Mouse (Mus musculus): ENCODE data around the gene Map3k11. TPM values are rescaled to one million over a fixed set of nuclear protein-coding genes. Genes with fewer than 3 reads are reported as not detected.
A peak's percentile ranks its signal among the peaks of the same experiment; 100 is the strongest.

The Map3k11 gene
- polyA plus RNA-seq, 1 experiment from 2014 or later: 10.0 TPM

DNA sequence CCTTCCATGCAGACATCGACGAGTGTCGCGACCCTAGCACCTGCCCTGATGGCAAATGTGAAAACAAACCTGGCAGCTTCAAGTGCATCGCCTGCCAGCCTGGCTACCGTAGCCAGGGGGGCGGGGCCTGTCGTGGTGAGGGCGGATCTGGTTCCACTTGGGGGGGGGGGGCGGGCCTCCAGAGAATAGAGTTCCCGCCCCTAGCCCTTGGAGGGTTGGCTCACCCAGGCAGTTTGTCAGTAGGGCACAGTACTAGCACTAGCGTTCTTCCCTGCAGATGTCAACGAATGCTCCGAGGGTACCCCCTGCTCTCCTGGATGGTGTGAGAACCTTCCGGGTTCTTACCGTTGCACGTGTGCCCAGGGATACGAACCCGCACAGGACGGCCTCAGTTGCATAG, 63.2 kb downstream of the Map3k11 start:
- no peak overlapping the region for H3K9ac ChIP-seq (replicated peaks; ENCODE audit: low read depth, low read length)
- ATAC-seq: peak; percentile 52; the same call in 1 of the 2 replicates
- no peak overlapping the region for H3K4me3 ChIP-seq (replicated peaks; ENCODE audit: low read length)
- H3K36me3 ChIP-seq (ENCODE audit: control insufficient read depth, insufficient read depth): no peaks in the 10 kb centered on the region
- peak overlapping the region; percentile 12; the same call in 1 of the 2 replicates for H3K4me2 ChIP-seq (ENCODE audit: low read length)
- no peaks in the 10 kb centered on the region for H3K9me3 ChIP-seq (ENCODE audit: control insufficient read depth, low read length)
- peaks cover 8% of the 10 kb centered on the region; the same call in 1 of the 2 replicates for H3K27me3 ChIP-seq (replicated peaks; ENCODE audit: control insufficient read depth, insufficient read depth, low read length)
- peaks cover 12% of the 10 kb centered on the region for H3K4me1 ChIP-seq (replicated peaks; ENCODE audit: control insufficient read depth, insufficient read depth, low read length)
- H3K27ac ChIP-seq (ENCODE audit: low read length): no peak overlapping the region
- WGBS: 7% methylated on average over 20 of the region's 20 CpGs

Small RNAs within 50 kb of the gene (microRNA-seq; reads per million reads assigned to microRNA genes)
- not detected for gene Mir6987

Other genes with a start within 250 kb of the Map3k11 start
- not detected in 2 replicates for gene Fosl1, start 241.2 kb upstream of the Map3k11 start, polyA plus RNA-seq (2015; fragmentation: Nextera tagmentation; extraction: Ambion mirVana)
- 8.6 and 8.8 TPM in 2 replicates for gene Ccdc85b, start 230.8 kb upstream of the Map3k11 start, polyA plus RNA-seq (2015; fragmentation: Nextera tagmentation; extraction: Ambion mirVana)
- 165 and 185 TPM in 2 replicates for gene Fibp, start 228.1 kb upstream of the Map3k11 start, polyA plus RNA-seq (2015; fragmentation: Nextera tagmentation; extraction: Ambion mirVana)
- 5.7 and 6.3 TPM in 2 replicates for gene Ctsw, start 220.2 kb upstream of the Map3k11 start, polyA plus RNA-seq (2015; fragmentation: Nextera tagmentation; extraction: Ambion mirVana)
- 30.2 and 39.1 TPM in 2 replicates for gene Efemp2, start 214.8 kb upstream of the Map3k11 start, polyA plus RNA-seq (2015; fragmentation: Nextera tagmentation; extraction: Ambion mirVana)
- 56.0 and 60.5 TPM in 2 replicates for gene Mus81, start 200.3 kb upstream of the Map3k11 start, polyA plus RNA-seq (2015; fragmentation: Nextera tagmentation; extraction: Ambion mirVana)
- gene Cfl1, start 198.3 kb upstream of the Map3k11 start, polyA plus RNA-seq (2015; fragmentation: Nextera tagmentation; extraction: Ambion mirVana): 3,630 and 3,701 TPM in 2 replicates
- 0.32 and 0.70 TPM in 2 replicates for gene 1700020D05Rik, start 185.0 kb upstream of the Map3k11 start, polyA plus RNA-seq (2015; fragmentation: Nextera tagmentation; extraction: Ambion mirVana)
- gene Snx32, start 178.2 kb upstream of the Map3k11 start, polyA plus RNA-seq (2015; fragmentation: Nextera tagmentation; extraction: Ambion mirVana): 76.1 and 87.8 TPM in 2 replicates
- 0.08 and 0.09 TPM in 2 replicates for gene Ovol1, start 128.1 kb upstream of the Map3k11 start, polyA plus RNA-seq (2015; fragmentation: Nextera tagmentation; extraction: Ambion mirVana)
- 1.9 and 2.0 TPM in 2 replicates for gene Ap5b1, start 120.7 kb upstream of the Map3k11 start, polyA plus RNA-seq (2015; fragmentation: Nextera tagmentation; extraction: Ambion mirVana)
- 81.0 and 86.7 TPM in 2 replicates for gene Rnaseh2c, start 86.9 kb upstream of the Map3k11 start, polyA plus RNA-seq (2015; fragmentation: Nextera tagmentation; extraction: Ambion mirVana)
- gene Kat5, start 78.5 kb upstream of the Map3k11 start, polyA plus RNA-seq (2015; fragmentation: Nextera tagmentation; extraction: Ambion mirVana): 76.8 and 78.1 TPM in 2 replicates
- 37.0 and 41.6 TPM in 2 replicates for gene Rela, start 51.3 kb upstream of the Map3k11 start, polyA plus RNA-seq (2015; fragmentation: Nextera tagmentation; extraction: Ambion mirVana)
- 14.3 and 15.1 TPM in 2 replicates for gene Sipa1, start 25.0 kb upstream of the Map3k11 start, polyA plus RNA-seq (2015; fragmentation: Nextera tagmentation; extraction: Ambion mirVana)
- 24.1 and 28.7 TPM in 2 replicates for gene Pcnx3, start 166 bp downstream of the Map3k11 start, polyA plus RNA-seq (2015; fragmentation: Nextera tagmentation; extraction: Ambion mirVana)
- 0.24 and 0.48 TPM in 2 replicates for gene Kcnk7, start 15.6 kb downstream of the Map3k11 start, polyA plus RNA-seq (2015; fragmentation: Nextera tagmentation; extraction: Ambion mirVana)
- 12.0 and 20.0 TPM in 2 replicates for gene Ehbp1l1, start 37.6 kb downstream of the Map3k11 start, polyA plus RNA-seq (2015; fragmentation: Nextera tagmentation; extraction: Ambion mirVana)
- gene Fam89b, start 40.9 kb downstream of the Map3k11 start, polyA plus RNA-seq (2015; fragmentation: Nextera tagmentation; extraction: Ambion mirVana): 170 and 177 TPM in 2 replicates
- 11.4 and 11.6 TPM in 2 replicates for gene Ltbp3, start 52.2 kb downstream of the Map3k11 start, polyA plus RNA-seq (2015; fragmentation: Nextera tagmentation; extraction: Ambion mirVana)
- 66.2 and 79.4 TPM in 2 replicates for gene Scyl1, start 82.7 kb downstream of the Map3k11 start, polyA plus RNA-seq (2015; fragmentation: Nextera tagmentation; extraction: Ambion mirVana)
- gene Frmd8, start 186.5 kb downstream of the Map3k11 start, polyA plus RNA-seq (2015; fragmentation: Nextera tagmentation; extraction: Ambion mirVana): 20.9 and 21.5 TPM in 2 replicates
- gene Slc25a45, start 189.1 kb downstream of the Map3k11 start, polyA plus RNA-seq (2015; fragmentation: Nextera tagmentation; extraction: Ambion mirVana): 1.5 and 2.0 TPM in 2 replicates
- 11.0 and 13.7 TPM in 2 replicates for gene Tigd3, start 205.4 kb downstream of the Map3k11 start, polyA plus RNA-seq (2015; fragmentation: Nextera tagmentation; extraction: Ambion mirVana)
- gene Dpf2, start 224.3 kb downstream of the Map3k11 start, polyA plus RNA-seq (2015; fragmentation: Nextera tagmentation; extraction: Ambion mirVana): 124 and 126 TPM in 2 replicates
- 11.1 and 12.4 TPM in 2 replicates for gene Cdc42ep2, start 236.1 kb downstream of the Map3k11 start, polyA plus RNA-seq (2015; fragmentation: Nextera tagmentation; extraction: Ambion mirVana)